Mouse (Mus musculus): ENCODE results near the gene Otogl.

DNA sequence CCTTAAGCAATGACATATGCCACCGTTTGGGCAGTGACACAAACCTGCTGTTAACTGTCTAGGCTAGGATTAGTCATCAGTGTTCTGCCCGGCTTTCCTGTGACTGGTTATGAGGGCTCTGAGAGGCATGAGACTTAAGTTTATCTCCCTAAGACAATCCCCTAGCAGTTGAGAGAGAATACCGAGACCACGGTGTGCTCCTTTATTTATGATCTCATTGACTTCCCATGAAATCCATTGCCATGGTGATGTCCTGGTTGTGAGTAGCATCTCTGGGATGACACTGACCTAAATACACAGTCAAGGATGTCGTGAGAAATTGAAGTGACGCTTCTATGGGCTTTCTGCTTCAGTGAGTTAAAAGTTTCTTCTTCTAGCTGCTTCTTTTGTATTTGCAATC is 82.8 kb downstream of the Otogl start:
- TF ChIP-seq CTCF (IDR thresholded peaks at IDR 0.05; ENCODE audit: low read depth, low read length) (no peak), POLR2A (IDR thresholded peaks at IDR 0.05; ENCODE audit: borderline replicate concordance, low read depth, low read length) (no peak)

All from bone marrow macrophage, adult 2 months (primary cell).